Mouse (Mus musculus) small intestine, adult 2 months (tissue): ENCODE measurements around the gene Serf2. TPM values are rescaled to one million over a fixed set of nuclear protein-coding genes. Genes with fewer than 3 reads are reported as not detected.

Experiments
- H3K27ac ChIP-seq: fragments of 200-500 bp; 2 replicates; pipeline ENCODE4 v1.5.1; 2012; ENCODE audit warnings: low read depth, low read length, control low read depth, inconsistent platforms; ENCODE audit not compliant: insufficient read depth
- H3K27me3 ChIP-seq: fragments of 200-500 bp; 2 replicates; pipeline ENCODE4 v1.6.1; 2012; ENCODE audit warnings: mild to moderate bottlenecking, moderate library complexity, low read length, inconsistent platforms; ENCODE audit not compliant: control insufficient read depth, insufficient read depth
- H3K36me3 ChIP-seq: fragments of 200-500 bp; 2 replicates; pipeline ENCODE4 v1.6.1; 2012; ENCODE audit warnings: mild to moderate bottlenecking, low read length, control low read depth, inconsistent platforms; ENCODE audit not compliant: control insufficient read depth, insufficient read depth
- H3K4me1 ChIP-seq: fragments of 200-500 bp; 2 replicates; pipeline ENCODE4 v1.6.1; 2012; ENCODE audit warnings: low read length, inconsistent platforms, mixed read lengths; ENCODE audit not compliant: control insufficient read depth, insufficient read depth, insufficient read length
- H3K4me3 ChIP-seq: fragments of 200-500 bp; 2 replicates; pipeline ENCODE4 v1.5.1; 2012; ENCODE audit warnings: low read depth, mild to moderate bottlenecking, control low read depth, inconsistent platforms, low read length, moderate library complexity
- CTCF ChIP-seq: fragments of 200-500 bp; IDR thresholded peaks from 2 replicates; pipeline ENCODE4 v1.5.1; 2012; ENCODE audit warnings: low read depth, mild to moderate bottlenecking, control low read depth, inconsistent platforms, low read length, moderate library complexity, mixed read lengths; ENCODE audit not compliant: insufficient replicate concordance, insufficient read length; ENCODE audit errors: extremely low read depth
- POLR2A ChIP-seq: fragments of 200-500 bp; IDR thresholded peaks from 2 replicates; pipeline ENCODE4 v1.6.1; 2012; ENCODE audit warnings: low read depth, mild to moderate bottlenecking, control low read depth, inconsistent platforms, low read length, moderate library complexity
- WGBS: fragments of 180-500 bp; shearing (Covaris S2); methylation state at CpG from one replicate; pipeline ENCODE4 v1.1.7; 2018; 5-methylcytosine and 5-hydroxymethylcytosine counted together
- polyA plus RNA-seq: library from polyadenylated mRNA; depleted of rRNA; stranded (reverse); fragments of >200 nt; gene quantifications from 2 replicates; pipeline ENCODE4 v1.2.3, GENCODE M21; 2012

Gene Serf2
- polyA plus RNA-seq, 1 experiment: 475 TPM

DNA sequence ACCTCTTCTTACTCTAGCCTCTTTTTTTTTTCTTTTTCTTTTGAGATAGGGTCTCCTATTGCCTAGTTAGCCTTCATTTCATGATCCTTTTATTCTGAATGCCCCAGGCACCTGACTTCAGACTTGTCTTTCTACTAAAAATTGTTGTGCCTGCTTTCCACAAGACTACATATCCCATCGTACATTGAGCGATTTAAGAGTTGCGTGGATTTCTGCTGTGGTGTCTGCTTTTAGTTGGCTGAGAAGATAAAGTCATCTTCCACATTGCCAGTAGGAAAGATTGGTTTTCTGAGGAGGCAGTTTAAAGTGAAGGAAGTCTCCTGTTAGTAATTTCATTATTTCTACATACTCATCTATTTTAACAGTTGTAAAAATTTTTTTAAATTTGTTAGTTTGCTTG is 33.4 kb upstream of the Serf2 start:
- Histone ChIP-seq H3K4me1 (no peaks in the 10 kb centered on the region; the same call in 1 of the 2 replicates), H3K4me3 (no peak overlapping the region), H3K27ac (no peak overlapping the region), H3K27me3 (no peaks in the 10 kb centered on the region), H3K36me3 (peaks cover 10% of the 10 kb centered on the region)
- 70% methylated on average over 3 of the region's 3 CpGs for WGBS
- TF ChIP-seq CTCF (no peak), POLR2A (no peak)

DNA sequence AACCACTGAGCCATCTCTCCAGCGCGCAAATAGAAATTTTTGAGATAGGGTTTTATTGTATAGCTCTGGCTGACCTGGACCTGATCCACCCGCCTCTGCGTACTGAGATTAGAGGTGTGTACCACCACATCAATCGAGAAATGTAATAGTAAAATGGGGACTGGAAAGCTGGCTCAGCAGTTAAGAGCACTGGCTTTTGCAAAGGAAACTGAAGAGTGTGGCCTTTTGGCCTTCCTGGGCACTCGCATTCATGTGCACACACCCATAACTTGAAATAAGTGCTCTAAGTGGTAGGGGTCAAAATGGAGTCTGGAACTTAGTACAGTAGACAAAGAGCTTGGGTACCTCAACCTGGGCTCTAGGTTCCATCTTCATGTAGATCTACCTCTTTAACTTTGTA is 32.6 kb upstream of the Serf2 start:
- Histone ChIP-seq H3K27ac (no peak overlapping the region), H3K36me3 (peaks cover 10% of the 10 kb centered on the region), H3K4me3 (no peak overlapping the region), H3K27me3 (no peaks in the 10 kb centered on the region), H3K4me1 (no peaks in the 10 kb centered on the region; the same call in 1 of the 2 replicates)
- WGBS: 31% methylated on average over 6 of the region's 6 CpGs
- no peak for TF ChIP-seq POLR2A
- TF ChIP-seq CTCF: no peak

DNA sequence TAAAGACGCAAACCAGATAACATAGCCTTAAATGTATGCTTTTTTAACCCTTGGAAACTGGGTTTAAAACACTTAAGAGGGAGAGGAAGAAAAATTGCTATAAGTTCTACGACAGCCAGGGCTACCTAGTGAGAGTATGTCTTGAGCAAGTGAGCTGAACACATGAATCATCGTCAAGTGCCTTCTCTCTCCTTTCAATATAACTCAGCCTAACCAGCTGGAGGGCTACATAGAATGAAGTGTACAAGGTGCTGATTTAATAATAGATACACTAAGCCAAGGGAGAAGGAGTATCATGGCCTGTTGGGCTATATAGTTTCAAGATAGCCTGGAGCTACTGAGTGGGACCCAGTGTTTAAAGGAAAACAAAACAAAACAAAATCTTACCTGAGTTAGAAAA is 30.5 kb upstream of the Serf2 start:
- Histone ChIP-seq H3K4me1 (no peaks in the 10 kb centered on the region; the same call in 1 of the 2 replicates), H3K27ac (no peak overlapping the region), H3K27me3 (no peaks in the 10 kb centered on the region), H3K4me3 (no peak overlapping the region), H3K36me3 (peaks cover 22% of the 10 kb centered on the region)
- TF ChIP-seq POLR2A (no peak), CTCF (no peak)
- 55% methylated on average over 3 of the region's 3 CpGs for WGBS

DNA sequence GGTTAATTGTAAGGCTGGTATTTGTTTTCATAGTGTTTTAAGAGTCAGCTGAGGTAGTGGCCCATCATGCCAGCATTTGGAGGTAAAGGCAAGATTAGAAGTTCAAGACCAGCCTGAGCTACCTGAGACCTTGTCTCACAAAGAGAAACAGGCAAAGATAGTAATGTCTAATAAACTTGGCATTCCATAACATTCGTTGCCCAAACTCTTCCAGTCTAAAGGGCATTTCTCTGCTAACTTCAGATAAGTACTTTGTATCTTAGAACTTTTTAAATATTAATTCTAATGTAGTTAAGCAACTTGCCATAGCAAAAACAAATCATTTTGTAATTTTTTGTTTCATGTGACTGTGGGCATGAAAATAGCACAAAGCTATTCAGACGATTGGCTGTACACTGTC is 25.8 kb upstream of the Serf2 start:
- TF ChIP-seq CTCF: no peak
- no peak for TF ChIP-seq POLR2A
- 77% methylated on average over 2 of the region's 2 CpGs for WGBS
- H3K36me3 ChIP-seq: peaks cover 50% of the 10 kb centered on the region

DNA sequence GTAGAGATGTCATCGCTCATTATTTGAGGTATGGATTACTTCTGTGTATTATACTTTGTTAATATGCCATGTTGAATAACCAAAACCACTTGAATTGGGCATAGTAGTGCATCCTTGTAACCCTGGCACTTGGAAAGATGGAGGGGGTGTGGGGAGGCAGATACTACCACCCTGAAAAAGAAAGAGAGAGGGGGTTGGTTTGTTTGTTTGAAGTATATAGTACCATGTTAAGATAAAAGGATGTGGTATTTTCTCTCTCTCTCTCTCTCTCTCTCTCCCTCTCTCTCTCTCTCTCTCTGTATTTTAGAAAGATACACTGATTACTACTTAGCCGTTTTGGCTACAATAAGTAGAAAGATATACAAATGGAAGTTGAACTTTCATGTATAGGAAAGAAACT is 23.1 kb upstream of the Serf2 start:
- 86% methylated on average over 2 of the region's 2 CpGs for WGBS
- Histone ChIP-seq H3K4me1 (no peaks in the 10 kb centered on the region), H3K4me3 (no peak overlapping the region), H3K27ac (no peak overlapping the region), H3K27me3 (no peaks in the 10 kb centered on the region), H3K36me3 (peaks cover 65% of the 10 kb centered on the region)
- TF ChIP-seq POLR2A (no peak), CTCF (no peak)

More for the DNA sequence above, 25.8 kb upstream of the Serf2 start:
- H3K4me1 ChIP-seq: no peaks in the 10 kb centered on the region
- H3K27me3 ChIP-seq: no peaks in the 10 kb centered on the region
- H3K27ac ChIP-seq: no peak overlapping the region
- H3K4me3 ChIP-seq: no peak overlapping the region

DNA sequence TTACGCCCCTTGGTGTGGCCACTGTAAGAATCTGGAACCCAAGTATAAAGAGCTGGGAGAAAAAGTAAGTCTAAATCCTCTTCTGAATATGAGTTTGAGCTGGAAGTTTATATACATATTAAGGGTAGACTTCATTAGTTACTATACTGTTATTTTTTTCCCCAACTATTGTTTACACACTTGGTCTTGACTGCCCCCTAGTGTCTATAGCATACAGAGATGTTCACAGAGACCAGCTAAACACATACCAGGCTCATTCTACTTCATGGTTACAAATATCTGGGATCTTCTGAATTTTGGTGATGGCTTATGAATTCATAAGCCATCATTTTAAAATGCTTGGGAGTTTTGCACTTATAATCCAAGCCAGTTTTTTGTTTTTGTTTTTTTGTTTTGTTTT is 14.1 kb upstream of the Serf2 start:
- H3K36me3 ChIP-seq: peaks cover 83% of the 10 kb centered on the region
- no peaks in the 10 kb centered on the region for H3K4me1 ChIP-seq
- TF ChIP-seq POLR2A: no peak
- no peak for TF ChIP-seq CTCF
- no peak overlapping the region for H3K27ac ChIP-seq
- WGBS: 98% methylated on average over 1 of the region's 1 CpGs
- H3K4me3 ChIP-seq: no peak overlapping the region
- no peaks in the 10 kb centered on the region for H3K27me3 ChIP-seq

DNA sequence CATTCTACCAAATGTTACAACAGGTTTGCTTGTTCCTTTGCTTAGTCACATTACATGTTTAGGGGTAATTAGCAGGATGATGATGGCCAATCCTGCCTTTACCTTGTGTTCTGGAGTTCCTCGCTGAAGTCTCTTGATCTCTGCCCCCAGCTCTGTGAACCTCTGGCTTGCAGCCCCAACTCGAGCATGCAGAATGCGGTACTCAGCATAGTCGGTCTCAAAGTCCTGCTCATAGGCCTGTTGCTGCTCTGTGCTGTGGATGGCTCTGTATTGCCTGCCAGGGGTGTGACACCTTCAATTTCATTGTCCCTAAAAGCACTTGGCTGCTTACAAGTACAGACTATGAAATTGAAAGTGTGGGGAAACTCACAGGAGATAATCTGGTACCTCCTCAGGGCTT is 9.2 kb upstream of the Serf2 start:
- peaks cover 38% of the 10 kb centered on the region for H3K36me3 ChIP-seq
- H3K27me3 ChIP-seq: no peaks in the 10 kb centered on the region
- H3K4me3 ChIP-seq: no peak overlapping the region
- H3K4me1 ChIP-seq: peaks cover 8% of the 10 kb centered on the region; the same call in 1 of the 2 replicates
- whole genome bisulfite sequencing: 31% methylated on average over 4 of the region's 4 CpGs
- no peak overlapping the region for H3K27ac ChIP-seq
- TF ChIP-seq POLR2A (no peak), CTCF (no peak)
